Mouse (Mus musculus): ENCODE results near the gene Acvr1.

DNA sequence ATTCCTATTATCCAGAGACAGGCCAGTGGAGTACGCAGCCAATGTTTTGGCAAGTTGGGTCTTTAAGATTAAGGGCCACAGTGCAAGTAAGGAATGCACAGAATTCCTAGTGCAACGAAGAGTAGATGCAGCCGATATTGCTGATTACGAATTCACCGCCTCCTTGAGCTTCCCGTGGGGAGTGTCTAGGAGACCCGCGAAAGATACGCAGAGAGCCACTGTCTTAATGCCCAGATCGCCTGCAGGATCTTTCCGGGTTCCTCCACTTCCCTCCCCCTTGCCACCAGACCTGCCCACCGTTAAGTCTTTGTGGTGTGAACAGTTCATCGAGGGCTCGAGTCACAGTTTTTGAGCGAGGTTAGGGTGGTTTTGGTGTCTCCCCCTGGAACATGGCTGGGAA lies 120.0 kb downstream of the Acvr1 start:
- no peak for TF ChIP-seq POLR2A (IDR thresholded peaks at IDR 0.05; ENCODE audit: insufficient read depth, low read length)
- TF ChIP-seq EP300 (IDR thresholded peaks at IDR 0.05; ENCODE audit: insufficient read depth, low read depth, low read length), result no peak
